26 mouse cellular contexts compared by ENCODE assay signal in the genomic region with DNA sequence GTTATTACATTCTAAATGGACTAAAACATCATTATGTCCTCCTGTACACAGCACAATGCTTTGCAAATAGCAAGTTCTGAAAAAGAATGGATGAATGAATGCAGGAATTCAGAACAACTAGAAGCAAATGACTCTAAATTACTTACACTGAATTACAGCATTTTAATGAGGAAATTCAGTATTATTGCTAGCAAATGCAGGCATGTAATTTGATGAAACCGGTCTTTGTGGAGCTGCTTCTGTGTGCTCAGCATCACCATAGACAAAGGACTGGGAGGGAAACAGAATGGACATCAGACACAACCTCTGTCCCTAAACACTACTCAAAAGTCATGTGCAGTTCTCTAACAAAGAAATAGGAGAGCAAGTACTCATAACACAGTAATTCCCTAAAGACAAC.
"Had no signal": no experiment of that assay in that cellular context is flagged by ENCODE, and none has a peak within 500 bp of the region (broad histone marks: within the 10 kb centered on the region; RNA-seq: fewer than 3 reads in every experiment).

No protein-coding gene starts in this region.

- H3K27ac ChIP-seq: heart, adult 2 months; heart, embryonic 13.5 days; heart, embryonic 15.5 days; hindbrain, embryonic 13.5 days; hindbrain, embryonic 15.5 days; hindbrain, postnatal 0 days; layer of hippocampus, adult 2 months; left cerebral cortex, adult 2 months; limb, embryonic 10.5 days; limb, embryonic 12.5 days; liver, embryonic 13.5 days; liver, embryonic 15.5 days had no signal

- H3K4me1 ChIP-seq: heart, embryonic 13.5 days; heart, embryonic 15.5 days; hindbrain, embryonic 13.5 days; hindbrain, embryonic 15.5 days; limb, embryonic 10.5 days; limb, embryonic 12.5 days; liver, embryonic 13.5 days; liver, embryonic 15.5 days had no signal

- H3K4me3 ChIP-seq: heart, adult 2 months; heart, embryonic 13.5 days; heart, embryonic 15.5 days; hindbrain, embryonic 13.5 days; hindbrain, embryonic 15.5 days; layer of hippocampus, adult 2 months; left cerebral cortex, adult 2 months; limb, embryonic 10.5 days; limb, embryonic 12.5 days; liver, embryonic 13.5 days; liver, embryonic 15.5 days had no signal

- DNase-seq: gastrocnemius, postnatal 14 days; gastrocnemius, postnatal 36 days; heart, adult 2 months; heart, postnatal 14 days; heart, postnatal 36 days; kidney, adult 18-20 months; kidney, adult 8-10 months; kidney, postnatal 10 days; kidney, postnatal 25 days; kidney, postnatal 4 days; liver; liver, embryonic 13.5 days; liver, postnatal 0 days had no signal

- H3K9me3 ChIP-seq: heart, embryonic 13.5 days; heart, embryonic 15.5 days; hindbrain, embryonic 15.5 days; limb, embryonic 10.5 days; limb, embryonic 12.5 days; liver, embryonic 13.5 days; liver, embryonic 15.5 days had no signal

- ATAC-seq: hindbrain, postnatal 0 days; intestine, postnatal 0 days; liver, postnatal 0 days had no signal

- H3K36me3 ChIP-seq: heart, embryonic 13.5 days; heart, embryonic 15.5 days; hindbrain, embryonic 13.5 days; hindbrain, embryonic 15.5 days; limb, embryonic 10.5 days; limb, embryonic 12.5 days; liver, embryonic 13.5 days; liver, embryonic 15.5 days had no signal

- H3K9ac ChIP-seq: heart, embryonic 13.5 days; heart, embryonic 15.5 days; hindbrain, embryonic 13.5 days; hindbrain, embryonic 15.5 days; limb, embryonic 12.5 days; liver, embryonic 13.5 days; liver, embryonic 15.5 days; liver, postnatal 0 days had no signal

- H3K27me3 ChIP-seq: heart, embryonic 13.5 days; heart, embryonic 15.5 days; hindbrain, embryonic 13.5 days; hindbrain, embryonic 15.5 days; limb, embryonic 12.5 days; liver, embryonic 13.5 days; liver, embryonic 15.5 days had no signal

- H3K4me2 ChIP-seq: heart, embryonic 11.5 days; heart, embryonic 13.5 days; heart, embryonic 15.5 days; hindbrain, embryonic 13.5 days; hindbrain, embryonic 15.5 days; limb, embryonic 12.5 days; liver, embryonic 11.5 days; liver, embryonic 13.5 days; liver, embryonic 15.5 days had no signal
